Mouse (Mus musculus) megakaryocyte, embryonic 14.5 days (primary cell): ENCODE data around the gene Chka. TPM values are rescaled to one million over a fixed set of nuclear protein-coding genes. Genes with fewer than 3 reads are reported as not detected.

Source experiments
- H3K27me3 ChIP-seq: replicated peaks from 2 replicates; pipeline ENCODE3; 2012; ENCODE audit warnings: inconsistent platforms
- H3K36me3 ChIP-seq: replicated peaks from 2 replicates; pipeline ENCODE3; 2012; ENCODE audit warnings: low read length, inconsistent platforms, mixed read lengths
- H3K4me1 ChIP-seq: 2 replicates; pipeline ENCODE4 v1.6.1; 2012; ENCODE audit warnings: inconsistent platforms
- H3K4me3 ChIP-seq: replicated peaks from 2 replicates; pipeline ENCODE3; 2012; ENCODE audit warnings: moderate library complexity, mild to moderate bottlenecking, inconsistent platforms
- H3K9me3 ChIP-seq: 2 replicates; pipeline ENCODE4 v1.6.1; 2012; ENCODE audit warnings: inconsistent platforms
- FLI1 ChIP-seq: IDR thresholded peaks from 2 replicates; pipeline ENCODE4 v1.6.1; 2012; ENCODE audit warnings: low read length, inconsistent platforms, mixed read lengths
- GATA1 ChIP-seq: IDR thresholded peaks from 3 replicates; pipeline ENCODE4 v1.6.1; 2012; ENCODE audit warnings: mixed read lengths, low read length, inconsistent platforms, borderline replicate concordance
- polyA plus RNA-seq: library from polyadenylated mRNA; stranded (reverse); fragments of >175 nt; gene quantifications from 2 replicates; pipeline ENCODE4 v1.2.3, GENCODE M21; 2012; ENCODE audit warnings: low replicate concordance; ENCODE audit not compliant: insufficient read depth

Gene Chka
- polyA plus RNA-seq, 1 experiment, result 6.8 TPM

GRCm38 (mm10) chr19:3832851-3833353, 18.7 kb upstream of the Chka start:
- Histone ChIP-seq H3K9me3 (0 out of 2 replicates have a peak, but pooled peaks cover 3% of the 10 kb centered on the region), H3K4me1 (peaks cover 23% of the 10 kb centered on the region), H3K36me3 (no peaks in the 10 kb centered on the region), H3K4me3 (peak overlapping the region; percentile 57), H3K27me3 (peaks cover 31% of the 10 kb centered on the region)
- TF ChIP-seq GATA1, result no peak
- no peak for TF ChIP-seq FLI1

GRCm38 (mm10) chr19:3834301-3834700, 17.3 kb upstream of the Chka start:
- H3K36me3 ChIP-seq, result no peaks in the 10 kb centered on the region
- peaks cover 23% of the 10 kb centered on the region for H3K4me1 ChIP-seq
- TF ChIP-seq FLI1 (no peak), GATA1 (no peak)
- H3K27me3 ChIP-seq, result peaks cover 33% of the 10 kb centered on the region
- 0 out of 2 replicates have a peak, but pooled peaks cover 3% of the 10 kb centered on the region for H3K9me3 ChIP-seq
- H3K4me3 ChIP-seq, result no peak overlapping the region

GRCm38 (mm10) chr19:3836791-3837190, 14.8 kb upstream of the Chka start:
- Histone ChIP-seq H3K9me3 (0 out of 2 replicates have a peak, but pooled peaks cover 3% of the 10 kb centered on the region), H3K4me1 (peaks cover 12% of the 10 kb centered on the region), H3K36me3 (no peaks in the 10 kb centered on the region), H3K4me3 (no peak overlapping the region), H3K27me3 (peaks cover 45% of the 10 kb centered on the region)
- TF ChIP-seq GATA1 (no peak), FLI1 (no peak)

GRCm38 (mm10) chr19:3838931-3839330, 12.6 kb upstream of the Chka start:
- Histone ChIP-seq H3K36me3 (no peaks in the 10 kb centered on the region), H3K27me3 (peaks cover 47% of the 10 kb centered on the region), H3K9me3 (0 out of 2 replicates have a peak, but pooled peaks cover 3% of the 10 kb centered on the region), H3K4me1 (0 out of 2 replicates have a peak, but pooled peaks cover 3% of the 10 kb centered on the region), H3K4me3 (no peak overlapping the region)
- TF ChIP-seq FLI1, result no peak
- no peak for TF ChIP-seq GATA1

GRCm38 (mm10) chr19:3839686-3840085, 11.9 kb upstream of the Chka start:
- no peak overlapping the region for H3K4me3 ChIP-seq
- peaks cover 43% of the 10 kb centered on the region for H3K27me3 ChIP-seq
- TF ChIP-seq GATA1 (no peak), FLI1 (no peak)
- H3K4me1 ChIP-seq, result 0 out of 2 replicates have a peak, but pooled peaks cover 3% of the 10 kb centered on the region
- 0 out of 2 replicates have a peak, but pooled peaks cover 2% of the 10 kb centered on the region for H3K9me3 ChIP-seq
- no peaks in the 10 kb centered on the region for H3K36me3 ChIP-seq

GRCm38 (mm10) chr19:3840214-3840651, 11.3 kb upstream of the Chka start:
- H3K4me1 ChIP-seq, result peaks cover 3% of the 10 kb centered on the region; the same call in 1 of the 2 replicates
- H3K4me3 ChIP-seq, result no peak overlapping the region
- no peaks in the 10 kb centered on the region for H3K36me3 ChIP-seq
- H3K9me3 ChIP-seq, result no peaks in the 10 kb centered on the region
- TF ChIP-seq GATA1 (no peak), FLI1 (no peak)
- peaks cover 41% of the 10 kb centered on the region for H3K27me3 ChIP-seq

GRCm38 (mm10) chr19:3840685-3841084, 10.9 kb upstream of the Chka start:
- TF ChIP-seq FLI1, result no peak
- TF ChIP-seq GATA1, result no peak
- Histone ChIP-seq H3K27me3 (peaks cover 40% of the 10 kb centered on the region), H3K4me1 (peaks cover 4% of the 10 kb centered on the region), H3K36me3 (no peaks in the 10 kb centered on the region), H3K9me3 (no peaks in the 10 kb centered on the region), H3K4me3 (no peak overlapping the region)

- Histone ChIP-seq H3K4me1 (peaks cover 18% of the 10 kb centered on the region), H3K9me3 (no peaks in the 10 kb centered on the region), H3K4me3 (no peak overlapping the region), H3K27me3 (peaks cover 30% of the 10 kb centered on the region), H3K36me3 (no peaks in the 10 kb centered on the region)
- TF ChIP-seq GATA1 (no peak), FLI1 (no peak)
Observed at GRCm38 (mm10) chr19:3842359-3843148, 9.0 kb upstream of the Chka start.

- no peaks in the 10 kb centered on the region for H3K36me3 ChIP-seq
- TF ChIP-seq GATA1 (no peak), FLI1 (no peak)
- no peak overlapping the region for H3K4me3 ChIP-seq
- H3K4me1 ChIP-seq, result peaks cover 18% of the 10 kb centered on the region
- peaks cover 27% of the 10 kb centered on the region for H3K27me3 ChIP-seq
- H3K9me3 ChIP-seq, result no peaks in the 10 kb centered on the region
Observed at GRCm38 (mm10) chr19:3843629-3844028, 7.9 kb upstream of the Chka start.

- Histone ChIP-seq H3K27me3 (peaks cover 29% of the 10 kb centered on the region), H3K4me1 (peaks cover 18% of the 10 kb centered on the region), H3K36me3 (no peaks in the 10 kb centered on the region), H3K9me3 (no peaks in the 10 kb centered on the region), H3K4me3 (no peak overlapping the region)
- TF ChIP-seq GATA1 (no peak), FLI1 (no peak)
Observed at GRCm38 (mm10) chr19:3844836-3845235, 6.7 kb upstream of the Chka start.
